Mouse (Mus musculus): Measurements from ENCODE around the gene Abhd10. TPM values are rescaled to one million over a fixed set of nuclear protein-coding genes. Genes with fewer than 3 reads are reported as not detected.

Gene Abhd10
- polyA plus RNA-seq, 1 experiment from 2014 or later = 27.6 TPM

GRCm38 (mm10) chr16:45765102-45765501 lies 22.3 kb upstream of the Abhd10 start:
- Histone ChIP-seq H3K4me2 (no peak overlapping the region), H3K9me3 (no peaks in the 10 kb centered on the region), H3K36me3 (peaks cover 79% of the 10 kb centered on the region), H3K9ac (no peak overlapping the region), H3K4me3 (no peak overlapping the region), H3K27me3 (replicated peaks) (no peaks in the 10 kb centered on the region), H3K27ac (replicated peaks) (peak overlapping the region; percentile 28; the same call in 1 of the 2 replicates), H3K4me1 (peaks cover 24% of the 10 kb centered on the region)
- WGBS = 73% methylated on average over 3 of the region's 3 CpGs
- no peak for ATAC-seq (ENCODE audit: extremely low read depth, insufficient number of reproducible peaks, low FRiP score, low TSS enrichment)

- Histone ChIP-seq H3K4me3 (no peak overlapping the region), H3K4me1 (peaks cover 20% of the 10 kb centered on the region), H3K27ac (replicated peaks) (peak overlapping the region; percentile 39; the same call in 1 of the 2 replicates), H3K9me3 (no peaks in the 10 kb centered on the region), H3K4me2 (no peak overlapping the region), H3K9ac (no peak overlapping the region), H3K27me3 (replicated peaks) (no peaks in the 10 kb centered on the region), H3K36me3 (peaks cover 79% of the 10 kb centered on the region)
- no peak for ATAC-seq (ENCODE audit: extremely low read depth, insufficient number of reproducible peaks, low FRiP score, low TSS enrichment)
- 48% methylated on average over 13 of the region's 13 CpGs for WGBS
These were observed 20.2 kb upstream of the Abhd10 start for GRCm38 (mm10) chr16:45762859-45763505.

GRCm38 (mm10) chr16:45761425-45761824 lies 18.7 kb upstream of the Abhd10 start:
- Histone ChIP-seq H3K4me2 (no peak overlapping the region), H3K4me3 (no peak overlapping the region), H3K36me3 (peaks cover 83% of the 10 kb centered on the region), H3K9ac (no peak overlapping the region), H3K27me3 (replicated peaks) (no peaks in the 10 kb centered on the region), H3K9me3 (no peaks in the 10 kb centered on the region), H3K27ac (replicated peaks) (no peak overlapping the region), H3K4me1 (peaks cover 20% of the 10 kb centered on the region)
- 67% methylated on average over 1 of the region's 1 CpGs for WGBS
- no peak for ATAC-seq (ENCODE audit: extremely low read depth, insufficient number of reproducible peaks, low FRiP score, low TSS enrichment)

DNA sequence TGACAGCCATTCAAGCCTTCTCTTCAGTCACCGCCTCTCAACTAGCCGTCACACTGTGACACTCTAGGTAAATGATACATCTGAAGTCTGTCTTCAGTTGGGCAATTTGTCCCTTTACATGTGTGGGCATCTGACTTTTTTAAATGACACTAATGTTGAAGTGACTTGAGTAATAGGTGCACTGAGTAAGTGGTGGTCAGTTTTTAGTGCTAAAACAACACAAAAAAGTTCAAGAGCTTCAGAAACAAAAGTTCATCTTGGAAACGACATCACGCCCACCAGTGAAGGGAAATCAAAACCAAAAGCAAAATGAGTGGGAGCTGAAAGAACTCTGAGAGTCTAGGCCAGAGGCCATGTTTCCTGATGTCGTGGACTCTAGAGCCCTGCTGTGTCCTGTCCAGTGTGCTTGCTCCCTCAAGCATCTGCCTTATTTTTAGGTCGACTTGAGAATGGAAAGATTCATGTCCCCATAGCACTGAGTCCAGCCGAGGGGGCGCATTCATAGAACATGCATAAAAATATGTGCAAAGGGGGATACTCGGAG lies 16.0 kb upstream of the Abhd10 start:
- Histone ChIP-seq H3K9ac (no peak overlapping the region), H3K4me3 (no peak overlapping the region), H3K36me3 (peaks cover 63% of the 10 kb centered on the region), H3K27ac (replicated peaks) (0 out of 2 replicates have a peak overlapping the region, but pooled peaks have one; percentile 26), H3K4me2 (no peak overlapping the region), H3K4me1 (peaks cover 14% of the 10 kb centered on the region), H3K27me3 (replicated peaks) (no peaks in the 10 kb centered on the region), H3K9me3 (no peaks in the 10 kb centered on the region)
- 78% methylated on average over 9 of the region's 9 CpGs for WGBS
- ATAC-seq (ENCODE audit: extremely low read depth, insufficient number of reproducible peaks, low FRiP score, low TSS enrichment) = no peak

DNA sequence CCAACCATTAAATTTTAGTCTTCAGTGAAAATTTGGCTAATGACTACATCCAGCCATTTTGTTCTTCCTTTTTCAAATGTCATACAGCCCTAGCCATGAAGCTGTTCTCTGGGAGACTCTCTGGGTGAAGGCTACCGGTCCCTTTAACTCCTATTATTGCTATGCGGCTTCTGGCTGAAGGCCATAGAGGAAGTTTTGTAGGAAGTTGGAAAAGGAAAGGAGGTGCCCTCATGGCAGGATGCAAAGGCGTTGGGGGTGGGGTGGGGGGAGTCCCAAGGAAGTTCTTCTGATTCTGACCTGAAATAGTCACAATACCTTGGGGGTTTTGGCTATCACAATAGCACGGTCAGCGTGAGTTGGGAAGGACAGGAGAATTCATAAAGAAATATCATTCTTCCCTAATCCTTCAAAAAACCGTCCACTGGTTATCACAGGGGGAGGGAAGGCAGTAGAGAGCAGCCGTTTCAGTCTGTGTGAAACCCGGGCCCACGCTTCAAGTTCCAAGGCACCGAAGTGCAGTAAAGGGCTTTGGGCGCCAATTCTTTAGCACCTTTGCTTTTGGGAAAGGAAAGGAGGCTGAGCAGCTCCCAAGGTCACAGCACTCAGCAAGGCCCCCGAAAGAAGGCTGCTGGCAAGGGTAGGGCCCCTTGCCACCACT lies 14.8 kb upstream of the Abhd10 start:
- ATAC-seq (ENCODE audit: extremely low read depth, insufficient number of reproducible peaks, low FRiP score, low TSS enrichment) = no peak
- Histone ChIP-seq H3K27ac (replicated peaks) (peak overlapping the region; percentile 80), H3K4me1 (peaks cover 4% of the 10 kb centered on the region; the same call in 1 of the 2 replicates), H3K9me3 (no peaks in the 10 kb centered on the region), H3K36me3 (peaks cover 57% of the 10 kb centered on the region), H3K4me3 (no peak overlapping the region), H3K9ac (no peak overlapping the region), H3K27me3 (replicated peaks) (no peaks in the 10 kb centered on the region), H3K4me2 (no peak overlapping the region)
- WGBS = 60% methylated on average over 12 of the region's 12 CpGs

DNA sequence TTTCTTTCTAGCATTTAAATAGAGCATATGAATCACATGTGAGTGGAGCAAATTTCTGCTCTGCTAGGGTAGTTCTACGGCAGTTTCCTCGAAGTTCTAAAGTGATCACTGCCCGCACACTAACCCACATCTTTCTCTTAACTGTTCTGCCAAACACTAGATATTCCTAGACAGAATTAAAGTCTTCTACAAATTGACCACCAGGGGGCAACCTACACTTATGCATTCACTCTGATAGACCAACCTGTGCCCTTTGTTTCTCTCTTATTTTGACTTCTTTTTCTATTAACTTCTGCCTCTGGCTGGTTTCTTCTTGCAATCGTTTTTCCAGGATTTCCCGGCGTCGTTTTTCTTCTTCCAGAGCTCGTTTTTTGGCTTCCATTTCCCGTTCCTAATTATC lies 14.1 kb upstream of the Abhd10 start:
- Histone ChIP-seq H3K9ac (no peak overlapping the region), H3K9me3 (no peaks in the 10 kb centered on the region), H3K4me3 (no peak overlapping the region), H3K4me1 (peaks cover 1% of the 10 kb centered on the region; the same call in 1 of the 2 replicates), H3K4me2 (no peak overlapping the region), H3K27ac (replicated peaks) (no peak overlapping the region), H3K27me3 (replicated peaks) (no peaks in the 10 kb centered on the region), H3K36me3 (peaks cover 58% of the 10 kb centered on the region)
- WGBS = 37% methylated on average over 9 of the region's 9 CpGs
- ATAC-seq (ENCODE audit: extremely low read depth, insufficient number of reproducible peaks, low FRiP score, low TSS enrichment) = no peak

DNA sequence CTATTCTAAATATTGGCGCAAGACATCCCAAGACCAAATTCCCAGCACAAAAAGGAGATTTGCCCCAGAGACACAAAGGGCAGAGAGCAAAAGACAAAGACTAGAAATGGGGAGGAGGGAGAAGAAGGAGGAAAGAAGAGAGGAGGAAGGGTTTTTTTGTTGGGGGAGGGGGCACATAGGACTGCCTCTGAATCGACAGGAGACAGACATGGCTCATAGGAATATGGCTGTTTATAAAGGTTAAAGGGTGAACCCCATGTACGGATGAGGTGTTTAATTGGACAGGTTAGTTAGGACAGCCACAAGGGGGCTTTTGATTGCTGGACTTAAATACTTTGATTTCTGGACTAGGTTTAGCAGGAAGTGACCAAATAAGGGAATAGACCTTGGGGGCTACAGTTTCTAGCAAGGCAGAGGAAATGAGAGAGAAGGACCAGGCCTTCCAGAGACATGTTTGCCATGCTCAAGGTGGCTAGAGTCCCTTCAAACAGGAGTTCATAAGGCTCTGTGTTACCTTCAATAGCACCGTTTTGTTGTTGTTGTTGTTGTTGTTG lies 913 bp upstream of the Abhd10 start:
- H3K36me3 ChIP-seq = peaks cover 37% of the 10 kb centered on the region
- 68% methylated on average over 4 of the region's 4 CpGs for WGBS
- peak overlapping the region; percentile 96 for H3K27ac ChIP-seq (replicated peaks)
- H3K4me3 ChIP-seq = peak overlapping the region; percentile 83; the same call in 1 of the 2 replicates
- ATAC-seq (ENCODE audit: extremely low read depth, insufficient number of reproducible peaks, low FRiP score, low TSS enrichment) = no peak
- H3K4me1 ChIP-seq = peaks cover 18% of the 10 kb centered on the region
- H3K4me2 ChIP-seq = peak overlapping the region; percentile 76
- no peaks in the 10 kb centered on the region for H3K27me3 ChIP-seq (replicated peaks)
- H3K9me3 ChIP-seq = no peaks in the 10 kb centered on the region
- H3K9ac ChIP-seq = peak overlapping the region; percentile 95; the same call in 1 of the 2 replicates

DNA sequence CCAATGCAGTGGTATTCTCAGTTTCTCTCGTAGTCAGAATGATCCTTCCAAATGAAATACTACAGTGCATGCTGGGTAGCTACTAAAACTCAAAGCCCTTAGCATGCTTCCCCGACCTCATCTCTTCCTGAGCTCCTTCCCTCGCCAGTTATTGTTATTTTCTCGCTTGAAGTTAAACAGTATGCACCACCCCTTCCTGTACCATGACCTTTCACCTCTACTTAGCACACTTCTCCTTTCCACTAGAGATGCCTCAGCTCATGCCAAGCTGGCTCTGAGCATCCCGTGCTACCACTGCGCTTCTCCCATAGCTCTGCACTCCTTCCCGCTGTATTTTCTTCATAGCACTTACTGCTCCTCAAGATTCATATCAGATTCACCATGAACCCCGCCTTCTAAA lies 4.9 kb downstream of the Abhd10 start:
- ATAC-seq (ENCODE audit: extremely low read depth, insufficient number of reproducible peaks, low FRiP score, low TSS enrichment) = no peak
- WGBS = 79% methylated on average over 8 of the region's 8 CpGs
- no peak overlapping the region for H3K27ac ChIP-seq (replicated peaks)

DNA sequence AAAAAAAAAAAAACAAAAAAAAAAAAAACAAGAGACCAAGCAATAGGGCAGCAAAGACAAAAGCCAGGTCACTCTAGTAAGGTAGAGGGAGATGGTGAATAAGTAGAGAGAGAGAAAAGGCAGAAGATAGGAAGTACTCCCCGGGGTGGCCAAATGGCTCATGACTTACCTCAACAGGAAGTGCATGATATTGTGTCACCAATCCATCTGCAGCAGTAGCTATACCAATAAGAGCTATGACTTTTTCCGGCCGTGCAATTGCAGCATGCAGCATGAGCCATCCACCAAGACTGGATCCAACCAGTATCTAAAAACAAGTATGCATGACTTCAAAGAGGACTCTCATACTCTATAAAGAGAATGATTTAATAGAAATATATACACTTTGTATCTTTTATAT lies 6.0 kb downstream of the Abhd10 start:
- no peak overlapping the region for H3K4me3 ChIP-seq
- H3K27me3 ChIP-seq (replicated peaks) = no peaks in the 10 kb centered on the region
- H3K27ac ChIP-seq (replicated peaks) = no peak overlapping the region
- H3K36me3 ChIP-seq = peaks cover 59% of the 10 kb centered on the region
- peaks cover 9% of the 10 kb centered on the region for H3K4me1 ChIP-seq
- H3K4me2 ChIP-seq = no peak overlapping the region
- ATAC-seq (ENCODE audit: extremely low read depth, insufficient number of reproducible peaks, low FRiP score, low TSS enrichment) = no peak
- WGBS = 85% methylated on average over 3 of the region's 3 CpGs
- no peaks in the 10 kb centered on the region for H3K9me3 ChIP-seq
- no peak overlapping the region for H3K9ac ChIP-seq

More for the DNA sequence above, 4.9 kb downstream of the Abhd10 start:
- H3K4me3 ChIP-seq = no peak overlapping the region
- H3K36me3 ChIP-seq = peaks cover 47% of the 10 kb centered on the region
- peaks cover 9% of the 10 kb centered on the region for H3K4me1 ChIP-seq
- H3K4me2 ChIP-seq = no peak overlapping the region
- no peak overlapping the region for H3K9ac ChIP-seq
- no peaks in the 10 kb centered on the region for H3K27me3 ChIP-seq (replicated peaks)
- no peaks in the 10 kb centered on the region for H3K9me3 ChIP-seq

DNA sequence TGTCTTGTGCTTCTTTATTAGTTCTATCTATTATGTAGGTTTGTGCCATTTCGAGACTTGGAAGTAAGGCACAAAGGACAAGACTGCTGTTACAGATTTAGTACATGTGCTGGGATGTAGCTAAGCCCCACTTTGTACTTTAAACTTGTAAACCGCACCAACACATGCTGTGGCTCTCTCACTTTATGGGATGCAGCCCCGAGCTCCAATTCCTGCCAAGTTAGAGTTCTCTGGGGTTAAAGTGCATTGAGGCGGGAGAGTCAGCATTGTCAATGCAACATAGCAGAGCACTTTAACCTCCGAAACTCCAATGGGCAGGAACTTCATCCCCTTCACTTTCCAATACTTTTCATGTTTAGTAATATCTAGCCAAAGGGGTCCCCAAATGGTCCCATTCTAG lies 13.6 kb downstream of the Abhd10 start:
- H3K36me3 ChIP-seq = peaks cover 56% of the 10 kb centered on the region
- ATAC-seq (ENCODE audit: extremely low read depth, insufficient number of reproducible peaks, low FRiP score, low TSS enrichment) = no peak
- H3K27me3 ChIP-seq (replicated peaks) = no peaks in the 10 kb centered on the region
- no peak overlapping the region for H3K4me3 ChIP-seq
- H3K9me3 ChIP-seq = no peaks in the 10 kb centered on the region
- 86% methylated on average over 5 of the region's 5 CpGs for WGBS
- no peak overlapping the region for H3K9ac ChIP-seq
- no peak overlapping the region for H3K4me2 ChIP-seq
- H3K4me1 ChIP-seq = peaks cover 7% of the 10 kb centered on the region
- H3K27ac ChIP-seq (replicated peaks) = no peak overlapping the region

GRCm38 (mm10) chr16:45724742-45725102 lies 18.0 kb downstream of the Abhd10 start:
- WGBS = 1% methylated on average over 10 of the region's 10 CpGs
- no peak for ATAC-seq (ENCODE audit: extremely low read depth, insufficient number of reproducible peaks, low FRiP score, low TSS enrichment)

More at GRCm38 (mm10) chr16:45724742-45725102, 18.0 kb downstream of the Abhd10 start:
- Histone ChIP-seq H3K27me3 (replicated peaks) (no peaks in the 10 kb centered on the region), H3K9me3 (no peaks in the 10 kb centered on the region), H3K9ac (peak overlapping the region; percentile 76), H3K4me2 (peak overlapping the region; percentile 91), H3K4me3 (peak overlapping the region; percentile 60), H3K27ac (replicated peaks) (no peak overlapping the region), H3K36me3 (peaks cover 18% of the 10 kb centered on the region), H3K4me1 (peaks cover 14% of the 10 kb centered on the region)
